Mouse (Mus musculus) thymus, adult 2 months (tissue): Measurements from ENCODE around the gene Ncoa3. TPM values are rescaled to one million over a fixed set of nuclear protein-coding genes. Genes with fewer than 3 reads are reported as not detected.

Experiments used
- DNase-seq: peaks from one replicate; pipeline ENCODE4 v3.0.0; 2021
- H3K27ac ChIP-seq: fragments of 200-500 bp; 2 replicates; pipeline ENCODE4 v1.5.1; 2012; ENCODE audit warnings: low read length, control low read depth; ENCODE audit not compliant: control insufficient read depth, insufficient read depth
- H3K27me3 ChIP-seq: fragments of 200-500 bp; 2 replicates; pipeline ENCODE4 v1.6.1; 2012; ENCODE audit warnings: mild to moderate bottlenecking, low read length, moderate library complexity, mixed read lengths; ENCODE audit not compliant: control insufficient read depth, insufficient read depth
- H3K36me3 ChIP-seq: fragments of 200-500 bp; 2 replicates; pipeline ENCODE4 v1.6.1; 2012; ENCODE audit warnings: mild to moderate bottlenecking, low read length, moderate library complexity; ENCODE audit not compliant: control insufficient read depth, insufficient read depth
- H3K4me1 ChIP-seq: fragments of 200-500 bp; replicated peaks from 2 replicates; pipeline ENCODE4 v1.6.1; 2012; ENCODE audit warnings: low read length; ENCODE audit not compliant: control insufficient read depth, insufficient read depth
- H3K4me3 ChIP-seq: fragments of 200-500 bp; 2 replicates; pipeline ENCODE4 v1.5.1; 2012; ENCODE audit warnings: mild to moderate bottlenecking, low read length, control low read depth, moderate library complexity; ENCODE audit not compliant: control insufficient read depth, insufficient read depth
- CTCF ChIP-seq: fragments of 200-500 bp; IDR thresholded peaks from 2 replicates; pipeline ENCODE4 v1.5.1; 2012; ENCODE audit warnings: mild to moderate bottlenecking, control low read depth, low read length, moderate library complexity, borderline replicate concordance; ENCODE audit not compliant: control insufficient read depth, poor library complexity, insufficient read depth; ENCODE audit errors: extremely low read depth
- POLR2A ChIP-seq: fragments of 200-500 bp; IDR thresholded peaks from 2 replicates; pipeline ENCODE4 v1.6.1; 2012; ENCODE audit warnings: mild to moderate bottlenecking, low read length, control low read depth, moderate library complexity; ENCODE audit not compliant: control insufficient read depth, poor library complexity, insufficient read depth; ENCODE audit errors: extremely low read depth
- WGBS: fragments of 180-500 bp; shearing (Covaris S2); methylation state at CpG from one replicate; pipeline ENCODE4 v1.1.7; 2018; 5-methylcytosine and 5-hydroxymethylcytosine counted together
- polyA plus RNA-seq: library from polyadenylated mRNA; depleted of rRNA; stranded (reverse); fragments of >200 nt; gene quantifications from 2 replicates; pipeline ENCODE4 v1.2.3, GENCODE M21; 2012

Gene Ncoa3
- polyA plus RNA-seq, 1 experiment: 70.0 TPM

DNA sequence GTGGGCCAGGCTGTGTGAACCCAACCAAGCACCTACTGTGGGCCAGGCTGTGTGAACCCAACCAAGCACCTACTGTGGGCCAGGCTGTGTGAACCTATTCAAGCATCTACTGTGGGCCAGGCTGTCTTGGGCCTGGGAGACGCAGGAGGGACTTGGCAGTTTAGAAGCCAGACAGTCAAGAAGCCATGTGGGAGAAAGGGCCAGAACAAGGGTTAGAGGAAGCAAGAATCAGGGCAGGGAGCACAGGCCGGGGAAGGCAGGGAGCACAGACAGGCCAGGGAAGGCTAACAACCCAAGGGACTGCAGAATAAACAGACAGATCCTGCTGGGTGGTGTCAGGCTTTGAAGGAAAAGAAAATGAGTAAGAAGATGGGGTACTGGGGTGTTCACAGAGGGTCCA is 118.8 kb downstream of the Ncoa3 start:
- no peaks in the 10 kb centered on the region for H3K4me1 ChIP-seq
- DNase-seq: no peak
- H3K27ac ChIP-seq: no peak overlapping the region
- TF ChIP-seq POLR2A (no peak), CTCF (no peak)
- 95% methylated on average over 2 of the region's 2 CpGs for WGBS
- H3K4me3 ChIP-seq: no peak overlapping the region
- H3K27me3 ChIP-seq: no peaks in the 10 kb centered on the region
- no peaks in the 10 kb centered on the region for H3K36me3 ChIP-seq

DNA sequence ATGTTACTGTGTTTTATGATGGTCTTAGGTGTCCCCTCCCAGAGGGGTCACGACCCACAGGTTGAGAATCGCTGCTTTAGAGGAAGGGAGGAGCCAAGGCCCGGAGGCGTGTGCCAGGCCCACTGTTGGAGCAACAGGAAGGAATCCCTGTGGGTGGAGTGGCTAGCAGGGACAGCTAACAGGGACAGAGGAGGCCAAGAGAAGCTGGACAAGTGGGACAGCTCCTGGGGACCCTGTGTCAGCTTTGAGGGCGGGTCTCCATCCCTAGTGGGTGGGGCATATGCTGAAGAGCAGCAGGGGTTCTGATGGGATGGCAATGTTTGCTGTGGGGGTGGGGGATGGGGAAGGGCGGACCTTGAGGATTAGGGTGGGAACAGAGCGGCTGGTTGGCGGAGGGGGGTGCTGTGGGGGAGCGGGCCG is 119.4 kb downstream of the Ncoa3 start:
- 98% methylated on average over 10 of the region's 10 CpGs for WGBS
- Histone ChIP-seq H3K27me3 (no peaks in the 10 kb centered on the region), H3K27ac (no peak overlapping the region), H3K4me1 (no peaks in the 10 kb centered on the region), H3K36me3 (no peaks in the 10 kb centered on the region), H3K4me3 (no peak overlapping the region)
- DNase-seq: no peak
- TF ChIP-seq CTCF (no peak), POLR2A (no peak)

DNA sequence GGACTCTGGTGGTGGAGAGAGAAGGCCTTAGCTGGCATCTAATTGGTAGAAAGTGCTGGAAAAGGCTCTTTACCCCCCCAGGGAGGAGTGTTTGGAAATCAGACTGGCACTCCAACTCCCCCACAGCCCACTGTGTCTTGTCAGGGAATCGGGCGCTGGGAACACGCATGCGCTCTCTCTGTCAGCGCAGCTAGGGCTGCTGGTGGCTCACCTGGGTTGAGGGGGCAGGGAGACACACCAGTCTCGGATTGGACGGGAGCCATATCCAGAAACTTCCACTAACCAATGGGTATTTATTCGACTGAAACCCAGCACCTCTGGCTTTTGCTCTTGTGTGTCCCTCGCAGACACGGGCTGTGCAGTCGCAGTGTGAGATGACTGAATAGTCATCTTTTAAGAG is 120.5 kb downstream of the Ncoa3 start:
- H3K36me3 ChIP-seq: no peaks in the 10 kb centered on the region

DNA sequence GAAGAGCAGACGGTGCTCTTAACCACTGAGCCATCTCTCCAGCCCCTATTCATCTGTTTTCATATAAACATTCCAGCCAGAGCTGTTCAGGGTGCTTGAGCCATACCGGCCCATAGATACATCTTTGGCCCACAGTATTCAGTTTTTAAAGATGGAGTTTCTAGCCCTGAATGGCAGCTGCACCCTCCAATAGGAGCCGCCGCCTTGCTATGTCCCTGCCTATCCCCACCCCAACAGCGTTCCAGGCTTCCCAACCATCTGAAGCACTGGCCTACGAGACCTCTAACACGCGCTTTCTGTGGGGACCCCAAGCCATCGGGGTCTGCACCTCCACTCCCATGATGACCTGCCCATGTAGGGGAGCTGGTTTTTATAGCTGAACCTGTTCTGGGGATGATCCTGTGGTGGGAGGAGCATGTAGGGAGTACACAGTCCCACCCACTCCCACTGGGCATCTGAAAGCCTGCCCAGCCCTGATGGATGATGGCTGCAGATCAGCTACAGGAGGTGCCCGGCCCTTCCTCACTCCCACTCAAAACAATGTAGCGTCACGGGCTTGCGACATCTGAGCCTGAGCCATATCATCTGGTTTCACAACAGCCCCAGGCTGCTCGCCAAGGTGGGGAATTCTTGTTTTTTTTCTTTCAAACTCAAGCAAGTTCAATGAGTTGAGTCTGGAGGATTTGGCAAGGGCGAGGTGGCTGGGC is 123.3 kb downstream of the Ncoa3 start:
- H3K36me3 ChIP-seq: no peaks in the 10 kb centered on the region
- 93% methylated on average over 15 of the region's 15 CpGs for WGBS
- H3K4me1 ChIP-seq: no peaks in the 10 kb centered on the region
- no peak overlapping the region for H3K27ac ChIP-seq
- H3K4me3 ChIP-seq: no peak overlapping the region
- no peak for DNase-seq
- H3K27me3 ChIP-seq: no peaks in the 10 kb centered on the region
- no peak for TF ChIP-seq CTCF
- TF ChIP-seq POLR2A: no peak

More for the DNA sequence above, 120.5 kb downstream of the Ncoa3 start:
- no peaks in the 10 kb centered on the region for H3K27me3 ChIP-seq
- no peak for DNase-seq
- H3K4me1 ChIP-seq: no peaks in the 10 kb centered on the region
- 96% methylated on average over 11 of the region's 11 CpGs for WGBS
- H3K4me3 ChIP-seq: no peak overlapping the region
- no peak for TF ChIP-seq CTCF
- H3K27ac ChIP-seq: no peak overlapping the region

DNA sequence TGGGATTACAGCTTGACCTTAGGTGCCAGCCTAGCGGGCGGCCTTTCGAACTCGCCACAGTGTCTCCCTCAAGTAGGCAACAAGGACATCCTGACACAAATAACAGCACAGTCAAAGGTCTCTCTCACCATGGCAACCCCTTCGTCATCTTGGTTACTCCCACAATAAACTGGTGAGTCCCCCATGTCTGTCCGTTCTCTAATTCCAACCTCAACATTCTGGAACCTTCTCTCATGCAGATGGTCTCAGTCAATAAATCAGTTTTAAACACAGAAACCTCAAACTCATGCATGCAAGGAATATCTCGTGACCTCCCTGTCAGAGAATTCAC is 123.8 kb downstream of the Ncoa3 start:
- H3K4me1 ChIP-seq: no peaks in the 10 kb centered on the region
- H3K27ac ChIP-seq: no peak overlapping the region
- no peaks in the 10 kb centered on the region for H3K36me3 ChIP-seq
- no peak for TF ChIP-seq CTCF
- no peak for TF ChIP-seq POLR2A
- no peaks in the 10 kb centered on the region for H3K27me3 ChIP-seq
- 93% methylated on average over 7 of the region's 7 CpGs for WGBS
- no peak for DNase-seq
- H3K4me3 ChIP-seq: no peak overlapping the region

DNA sequence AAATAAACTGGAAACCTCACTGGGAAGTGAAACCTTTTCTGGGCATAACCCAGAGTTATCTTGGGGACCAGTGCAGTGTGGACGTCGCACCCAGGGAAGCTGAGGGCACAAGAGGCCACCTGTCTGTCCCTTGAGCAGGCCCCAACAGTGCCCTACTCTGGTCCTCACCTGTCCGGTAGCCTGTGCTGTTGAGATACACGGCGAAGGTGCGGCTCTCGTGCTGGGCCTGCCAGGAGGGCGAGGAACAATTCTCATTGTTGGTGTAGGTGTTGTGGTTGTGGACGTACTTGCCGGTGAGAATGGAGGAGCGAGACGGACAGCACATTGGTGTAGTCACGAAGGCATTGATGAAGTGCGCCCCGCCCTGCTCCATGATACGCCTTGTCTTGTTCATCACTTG is 124.3 kb downstream of the Ncoa3 start:
- Histone ChIP-seq H3K27ac (no peak overlapping the region), H3K4me3 (no peak overlapping the region), H3K36me3 (no peaks in the 10 kb centered on the region), H3K27me3 (no peaks in the 10 kb centered on the region), H3K4me1 (no peaks in the 10 kb centered on the region)
- 96% methylated on average over 16 of the region's 16 CpGs for WGBS
- TF ChIP-seq POLR2A (no peak), CTCF (no peak)
- DNase-seq: no peak

DNA sequence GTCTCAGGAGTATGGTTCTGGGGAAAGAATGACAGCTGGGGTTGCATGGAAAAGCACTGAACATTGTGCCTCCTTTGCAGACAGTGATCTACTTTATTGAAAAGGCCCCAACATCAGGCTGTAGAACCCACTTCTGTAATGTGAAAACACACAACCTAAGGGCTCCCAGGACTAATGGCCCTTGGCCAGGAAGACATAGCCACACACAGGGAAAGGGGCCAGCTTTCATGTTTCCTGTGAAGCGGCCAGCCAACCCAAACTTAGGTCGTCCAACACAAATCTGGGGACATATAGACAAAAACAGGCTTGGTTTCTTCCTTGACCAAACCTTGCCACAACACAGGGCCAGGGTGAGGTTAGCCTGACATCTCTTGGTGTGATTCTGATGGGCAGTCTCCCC is 127.6 kb downstream of the Ncoa3 start:
- 75% methylated on average over 2 of the region's 2 CpGs for WGBS
- H3K27me3 ChIP-seq: no peaks in the 10 kb centered on the region
- no peak overlapping the region for H3K27ac ChIP-seq
- no peaks in the 10 kb centered on the region for H3K36me3 ChIP-seq
- no peak for TF ChIP-seq POLR2A
- no peak for TF ChIP-seq CTCF
- no peak for DNase-seq
- H3K4me3 ChIP-seq: no peak overlapping the region
- no peaks in the 10 kb centered on the region for H3K4me1 ChIP-seq
